8 mouse cellular contexts compared by ENCODE assay signal in genomic region chr4:119733184-119733880, GRCm38 (mm10). TPM values are rescaled to one million over a fixed set of nuclear protein-coding genes. Genes with fewer than 3 reads are reported as not detected.
DNase-seq lines count a peak whose midpoint lies in the region; ATAC-seq and TF ChIP-seq lines count a peak whose summit lies in the region.

TSS of gene Hivep3 (plus strand) at chr4:119733784.

- peaks cover 8% of the 10 kb centered on the region for H3K4me1 ChIP-seq in hindbrain, embryonic 12.5 days
- peaks cover 8% of the 10 kb centered on the region; the same call in 1 of the 2 replicates for H3K4me1 ChIP-seq in lung, postnatal 0 days (ENCODE audit: insufficient read depth, low read depth, low read length)

- no peak for TF ChIP-seq EP300 in lung, postnatal 0 days (IDR thresholded peaks at IDR 0.05)

- peak; percentile 99 for DNase-seq in T-cell, adult 2 months (ENCODE audit: low spot score)
- peak; percentile 100 for DNase-seq in cerebellum, postnatal 25 days
- peak; percentile 95 to 99 for DNase-seq in frontal cortex, postnatal 14 days (ENCODE audit: low spot score in 2 of 2)
- DNase-seq in layer of hippocampus, postnatal 10 days (ENCODE audit: low spot score in 2 of 2): peak; percentile 99 to 100
- DNase-seq in lung, postnatal 0 days (ENCODE audit: low spot score): peak; percentile 98
- DNase-seq in ovary, postnatal 10 days (ENCODE audit: low spot score): peak; percentile 99
- peak; percentile 98 for DNase-seq in thymus, postnatal 0 days (ENCODE audit: low spot score)

- peaks cover 34% of the 10 kb centered on the region for H3K27me3 ChIP-seq in hindbrain, embryonic 12.5 days
- no peaks in the 10 kb centered on the region for H3K27me3 ChIP-seq in lung, postnatal 0 days (replicated peaks; ENCODE audit: insufficient read depth, low read length)

- no peak for TF ChIP-seq CTCF in lung, postnatal 0 days (IDR thresholded peaks at IDR 0.05)

- peak within 1 kb of the TSS; percentile 84 for H3K4me3 ChIP-seq in hindbrain, embryonic 12.5 days
- peak within 1 kb of the TSS; percentile 82 for H3K4me3 ChIP-seq in lung, postnatal 0 days (ENCODE audit: low read depth, low read length)

- H3K27ac ChIP-seq in hindbrain, embryonic 12.5 days: peak within 1 kb of the TSS; percentile 71
- peak within 1 kb of the TSS; percentile 72 for H3K27ac ChIP-seq in lung, postnatal 0 days (ENCODE audit: low read length)

- 2% methylated on average over 41 of the region's 47 CpGs for WGBS in hindbrain, embryonic 12.5 days
- WGBS in lung, postnatal 0 days: 2% methylated on average over 26 of the region's 47 CpGs

- H3K4me2 ChIP-seq in hindbrain, embryonic 12.5 days (replicated peaks): peak within 1 kb of the TSS; percentile 98
- peak within 1 kb of the TSS; percentile 91 for H3K4me2 ChIP-seq in lung, postnatal 0 days (replicated peaks; ENCODE audit: low read depth, low read length)

- peak within 1 kb of the TSS; percentile 70 for H3K9ac ChIP-seq in hindbrain, embryonic 12.5 days
- peak within 1 kb of the TSS; percentile 51 for H3K9ac ChIP-seq in lung, postnatal 0 days (replicated peaks; ENCODE audit: low read depth)

- peak; percentile 98 for ATAC-seq in hindbrain, embryonic 12.5 days (ENCODE audit: low FRiP score)
- ATAC-seq in lung, postnatal 0 days: peak; percentile 99

- no peaks in the 10 kb centered on the region for H3K9me3 ChIP-seq in hindbrain, embryonic 12.5 days (replicated peaks)
- no peaks in the 10 kb centered on the region for H3K9me3 ChIP-seq in lung, postnatal 0 days (ENCODE audit: low read length)

- H3K36me3 ChIP-seq in hindbrain, embryonic 12.5 days: no peaks in the 10 kb centered on the region
- no peaks in the 10 kb centered on the region for H3K36me3 ChIP-seq in lung, postnatal 0 days (ENCODE audit: insufficient read depth, low read length)

RNA-seq across cellular contexts. Expression of gene Hivep3, which starts in this region (rescaled TPM):
- 4.5 and 4.9 TPM in 2 replicates for polyA plus RNA-seq in hindbrain, embryonic 12.5 days (2016; fragmentation: Nextera tagmentation; extraction: Ambion mirVana)
- total RNA-seq in layer of hippocampus, postnatal 10 days (2021): 10 to 100 TPM; 50.6 to 55.3 TPM
- 30.7 and 37.6 TPM in 2 replicates for polyA plus RNA-seq in lung, postnatal 0 days (2015; fragmentation: Nextera tagmentation; extraction: Ambion mirVana)
- 23.3 and 23.7 TPM in 2 replicates for polyA plus RNA-seq in thymus, postnatal 0 days (2015; fragmentation: Nextera tagmentation; extraction: Ambion mirVana)

Comparison
In these comparisons a context has a peak if more than half of its experiments do, and no peak if none do; other contexts are left out.
1. Peak in every context shown above with its lines: DNase-seq, ATAC-seq, H3K4me3 ChIP-seq and H3K27ac ChIP-seq.